Mouse (Mus musculus) heart, adult 11 months (tissue): Measurements from ENCODE around the gene Ppp1r1b.

Experiments
- DNase-seq: peaks from one replicate; pipeline ENCODE4 v3.0.0; 2022

The Ppp1r1b gene

GRCm38 (mm10) chr11:98348083-98348961, at the start of gene Ppp1r1b:
TSS of gene Ppp1r1b (plus strand) at chr11:98348404.
- DNase-seq = peak; percentile 97

- DNase-seq = peak; percentile 96
Observed at GRCm38 (mm10) chr11:98298484-98299205, 49.6 kb upstream of the Ppp1r1b start.

- DNase-seq = no peak
Observed at GRCm38 (mm10) chr11:98313790-98314323, 34.3 kb upstream of the Ppp1r1b start.

- DNase-seq = no peak
Observed at GRCm38 (mm10) chr11:98317479-98317878, 30.7 kb upstream of the Ppp1r1b start.

- no peak for DNase-seq
Observed at GRCm38 (mm10) chr11:98318421-98319116, 29.6 kb upstream of the Ppp1r1b start.

- DNase-seq = no peak
Observed at GRCm38 (mm10) chr11:98319120-98319519, 29.1 kb upstream of the Ppp1r1b start.

- DNase-seq = no peak
Observed at GRCm38 (mm10) chr11:98319544-98319943, 28.7 kb upstream of the Ppp1r1b start.

GRCm38 (mm10) chr11:98319944-98320343, 28.3 kb upstream of the Ppp1r1b start:
- DNase-seq = no peak

- no peak for DNase-seq
Observed at GRCm38 (mm10) chr11:98320381-98320780, 27.8 kb upstream of the Ppp1r1b start.

GRCm38 (mm10) chr11:98320806-98321676, 27.2 kb upstream of the Ppp1r1b start:
- DNase-seq = no peak

- DNase-seq = no peak
Observed at GRCm38 (mm10) chr11:98321677-98322003, 26.6 kb upstream of the Ppp1r1b start.

- no peak for DNase-seq
Observed at GRCm38 (mm10) chr11:98322159-98322558, 26.0 kb upstream of the Ppp1r1b start.

- DNase-seq = peak; percentile 77
Observed at GRCm38 (mm10) chr11:98323136-98323866, 24.9 kb upstream of the Ppp1r1b start.

GRCm38 (mm10) chr11:98323933-98324332, 24.3 kb upstream of the Ppp1r1b start:
- DNase-seq = peak; percentile 83

GRCm38 (mm10) chr11:98325191-98325820, 22.9 kb upstream of the Ppp1r1b start:
- DNase-seq = no peak

- no peak for DNase-seq
Observed at GRCm38 (mm10) chr11:98325821-98326218, 22.4 kb upstream of the Ppp1r1b start.

- no peak for DNase-seq
Observed at GRCm38 (mm10) chr11:98326741-98327135, 21.5 kb upstream of the Ppp1r1b start.

- DNase-seq = no peak
Observed at GRCm38 (mm10) chr11:98327136-98328030, 20.8 kb upstream of the Ppp1r1b start.

GRCm38 (mm10) chr11:98328031-98328370, 20.2 kb upstream of the Ppp1r1b start:
- DNase-seq = no peak
